Mouse (Mus musculus): Measurements from ENCODE around the gene Cnot9. TPM values are rescaled to one million over a fixed set of nuclear protein-coding genes. Genes with fewer than 3 reads are reported as not detected.
A peak's percentile ranks its signal among the peaks of the same experiment; 100 is the strongest.
"Not testable (repeated sequence)": the region's sequence is repeated elsewhere in the genome, so short reads cannot be mapped to it uniquely, and the experiment has no call there.

The Cnot9 gene
- 88.5 and 90.8 TPM in 2 replicates for polyA plus RNA-seq (2014; fragmentation: Nextera tagmentation; extraction: Ambion mirVana)

- peak within 1 kb of the TSS; percentile 95 for H3K27ac ChIP-seq (ENCODE audit: low read depth, low read length)
- no peaks in the 10 kb centered on the region for H3K9me3 ChIP-seq (ENCODE audit: control insufficient read depth, low read length)
- no peaks in the 10 kb centered on the region for H3K27me3 ChIP-seq (replicated peaks; ENCODE audit: control insufficient read depth, insufficient read depth, low read length)
- ATAC-seq (replicated peaks; ENCODE audit: low FRiP score) (peak; percentile 97), DNase-seq (ENCODE audit: low spot score) (peak; percentile 100)
- H3K36me3 ChIP-seq (ENCODE audit: control insufficient read depth, insufficient read depth, low read length) = 0 out of 2 replicates have a peak, but pooled peaks cover 3% of the 10 kb centered on the region
- H3K4me2 ChIP-seq = peak within 1 kb of the TSS; percentile 86
- H3K4me1 ChIP-seq (replicated peaks; ENCODE audit: control insufficient read depth, insufficient read depth, low read length) = peaks cover 27% of the 10 kb centered on the region
- H3K9ac ChIP-seq (ENCODE audit: low read depth, low read length) = peak within 1 kb of the TSS; percentile 96
- WGBS = under 1% methylated on average over 63 of the region's 64 CpGs
- H3K4me3 ChIP-seq (ENCODE audit: low read depth, low read length) = peak within 1 kb of the TSS; percentile 96
These were observed at the start of gene Cnot9 for GRCm38 (mm10) chr1:74505721-74506464. Cnot9 (plus strand) TSS chr1:74506058.

GRCm38 (mm10) chr1:74460273-74460672 is 45.6 kb upstream of the Cnot9 start:
- H3K27me3 ChIP-seq (replicated peaks; ENCODE audit: control insufficient read depth, insufficient read depth, low read length) = no peaks in the 10 kb centered on the region
- no peak overlapping the region for H3K9ac ChIP-seq (ENCODE audit: low read depth, low read length)
- DNase-seq (ENCODE audit: low spot score) (no peak), ATAC-seq (replicated peaks; ENCODE audit: low FRiP score) (no peak)
- peaks cover 14% of the 10 kb centered on the region for H3K36me3 ChIP-seq (ENCODE audit: control insufficient read depth, insufficient read depth, low read length)
- H3K27ac ChIP-seq (ENCODE audit: low read depth, low read length) = no peak overlapping the region
- no peaks in the 10 kb centered on the region for H3K4me1 ChIP-seq (replicated peaks; ENCODE audit: control insufficient read depth, insufficient read depth, low read length)
- 83% methylated on average over 2 of the region's 2 CpGs for WGBS
- H3K4me2 ChIP-seq = no peak overlapping the region
- no peak overlapping the region for H3K4me3 ChIP-seq (ENCODE audit: low read depth, low read length)
- H3K9me3 ChIP-seq (ENCODE audit: control insufficient read depth, low read length) = no peaks in the 10 kb centered on the region

GRCm38 (mm10) chr1:74485792-74486191 is 20.1 kb upstream of the Cnot9 start:
- no peaks in the 10 kb centered on the region for H3K9me3 ChIP-seq (ENCODE audit: control insufficient read depth, low read length)
- H3K4me1 ChIP-seq (replicated peaks; ENCODE audit: control insufficient read depth, insufficient read depth, low read length) = no peaks in the 10 kb centered on the region
- no peak overlapping the region for H3K27ac ChIP-seq (ENCODE audit: low read depth, low read length)
- 95% methylated on average over 5 of the region's 5 CpGs for WGBS
- DNase-seq (ENCODE audit: low spot score) = no peak
- H3K4me3 ChIP-seq (ENCODE audit: low read depth, low read length) = no peak overlapping the region
- H3K27me3 ChIP-seq (replicated peaks; ENCODE audit: control insufficient read depth, insufficient read depth, low read length) = no peaks in the 10 kb centered on the region
- H3K9ac ChIP-seq (ENCODE audit: low read depth, low read length) = no peak overlapping the region
- ATAC-seq (replicated peaks; ENCODE audit: low FRiP score) = no peak
- H3K36me3 ChIP-seq (ENCODE audit: control insufficient read depth, insufficient read depth, low read length) = peaks cover 18% of the 10 kb centered on the region
- no peak overlapping the region for H3K4me2 ChIP-seq

GRCm38 (mm10) chr1:74501106-74501505 is 4.8 kb upstream of the Cnot9 start:
- no peak for ATAC-seq (replicated peaks; ENCODE audit: low FRiP score)
- DNase-seq (ENCODE audit: low spot score) = no peak
- WGBS = 90% methylated on average over 1 of the region's 1 CpGs
- H3K27ac ChIP-seq (ENCODE audit: low read depth, low read length) = no peak overlapping the region
- H3K4me3 ChIP-seq (ENCODE audit: low read depth, low read length) = no peak overlapping the region
- H3K36me3 ChIP-seq (ENCODE audit: control insufficient read depth, insufficient read depth, low read length) = 0 out of 2 replicates have a peak, but pooled peaks cover 5% of the 10 kb centered on the region
- peaks cover 9% of the 10 kb centered on the region; the same call in 1 of the 2 replicates for H3K4me1 ChIP-seq (replicated peaks; ENCODE audit: control insufficient read depth, insufficient read depth, low read length)
- H3K9me3 ChIP-seq (ENCODE audit: control insufficient read depth, low read length) = no peaks in the 10 kb centered on the region
- no peak overlapping the region for H3K4me2 ChIP-seq
- no peak overlapping the region for H3K9ac ChIP-seq (ENCODE audit: low read depth, low read length)
- no peaks in the 10 kb centered on the region for H3K27me3 ChIP-seq (replicated peaks; ENCODE audit: control insufficient read depth, insufficient read depth, low read length)

- peak overlapping the region; percentile 76 for H3K9ac ChIP-seq (ENCODE audit: low read depth, low read length)
- no peaks in the 10 kb centered on the region for H3K27me3 ChIP-seq (replicated peaks; ENCODE audit: control insufficient read depth, insufficient read depth, low read length)
- peaks cover 25% of the 10 kb centered on the region for H3K4me1 ChIP-seq (replicated peaks; ENCODE audit: control insufficient read depth, insufficient read depth, low read length)
- DNase-seq (ENCODE audit: low spot score) (no peak), ATAC-seq (replicated peaks; ENCODE audit: low FRiP score) (peak; percentile 63; the same call in 1 of the 2 replicates)
- H3K36me3 ChIP-seq (ENCODE audit: control insufficient read depth, insufficient read depth, low read length) = 0 out of 2 replicates have a peak, but pooled peaks cover 3% of the 10 kb centered on the region
- H3K9me3 ChIP-seq (ENCODE audit: control insufficient read depth, low read length) = no peaks in the 10 kb centered on the region
- WGBS = under 1% methylated on average over 22 of the region's 22 CpGs
- no peak overlapping the region; the same call in 1 of the 2 replicates for H3K27ac ChIP-seq (ENCODE audit: low read depth, low read length)
- H3K4me3 ChIP-seq (ENCODE audit: low read depth, low read length) = peak overlapping the region; percentile 96
- peak overlapping the region; percentile 86 for H3K4me2 ChIP-seq
These were observed 501 bp upstream of the Cnot9 start for GRCm38 (mm10) chr1:74505393-74505720.

- H3K4me2 ChIP-seq = peak overlapping the region; percentile 73
- H3K4me1 ChIP-seq (replicated peaks; ENCODE audit: control insufficient read depth, insufficient read depth, low read length) = peaks cover 27% of the 10 kb centered on the region
- H3K36me3 ChIP-seq (ENCODE audit: control insufficient read depth, insufficient read depth, low read length) = 0 out of 2 replicates have a peak, but pooled peaks cover 3% of the 10 kb centered on the region
- DNase-seq (ENCODE audit: low spot score) (peak; percentile 76), ATAC-seq (replicated peaks; ENCODE audit: low FRiP score) (peak; percentile 38)
- H3K4me3 ChIP-seq (ENCODE audit: low read depth, low read length) = peak overlapping the region; percentile 96
- H3K9me3 ChIP-seq (ENCODE audit: control insufficient read depth, low read length) = no peaks in the 10 kb centered on the region
- H3K27ac ChIP-seq (ENCODE audit: low read depth, low read length) = peak overlapping the region; percentile 95
- no peaks in the 10 kb centered on the region for H3K27me3 ChIP-seq (replicated peaks; ENCODE audit: control insufficient read depth, insufficient read depth, low read length)
- WGBS = under 1% methylated on average over 34 of the region's 34 CpGs
- peak overlapping the region; percentile 96 for H3K9ac ChIP-seq (ENCODE audit: low read depth, low read length)
These were observed 618 bp downstream of the Cnot9 start for GRCm38 (mm10) chr1:74506471-74506881.

- H3K27me3 ChIP-seq (replicated peaks; ENCODE audit: control insufficient read depth, insufficient read depth, low read length) = no peaks in the 10 kb centered on the region
- no peak for ATAC-seq (replicated peaks; ENCODE audit: low FRiP score)
- no peak for DNase-seq (ENCODE audit: low spot score)
- H3K4me1 ChIP-seq (replicated peaks; ENCODE audit: control insufficient read depth, insufficient read depth, low read length) = peaks cover 27% of the 10 kb centered on the region
- H3K9me3 ChIP-seq (ENCODE audit: control insufficient read depth, low read length) = no peaks in the 10 kb centered on the region
- peak overlapping the region; percentile 73 for H3K4me2 ChIP-seq
- 89% methylated on average over 2 of the region's 2 CpGs for WGBS
- 0 out of 2 replicates have a peak, but pooled peaks cover 3% of the 10 kb centered on the region for H3K36me3 ChIP-seq (ENCODE audit: control insufficient read depth, insufficient read depth, low read length)
- H3K4me3 ChIP-seq (ENCODE audit: low read depth, low read length) = peak overlapping the region; percentile 96
- no peak overlapping the region for H3K27ac ChIP-seq (ENCODE audit: low read depth, low read length)
- peak overlapping the region; percentile 96 for H3K9ac ChIP-seq (ENCODE audit: low read depth, low read length)
These were observed 1.9 kb downstream of the Cnot9 start for GRCm38 (mm10) chr1:74507780-74508179.

GRCm38 (mm10) chr1:74511306-74511705 is 5.4 kb downstream of the Cnot9 start:
- Histone ChIP-seq H3K27me3 (replicated peaks; ENCODE audit: control insufficient read depth, insufficient read depth, low read length) (no peaks in the 10 kb centered on the region), H3K4me3 (ENCODE audit: low read depth, low read length) (no peak overlapping the region), H3K36me3 (ENCODE audit: control insufficient read depth, insufficient read depth, low read length) (peaks cover 5% of the 10 kb centered on the region; the same call in 1 of the 2 replicates), H3K4me2 (no peak overlapping the region), H3K27ac (ENCODE audit: low read depth, low read length) (no peak overlapping the region), H3K9ac (ENCODE audit: low read depth, low read length) (no peak overlapping the region), H3K9me3 (ENCODE audit: control insufficient read depth, low read length) (no peaks in the 10 kb centered on the region), H3K4me1 (replicated peaks; ENCODE audit: control insufficient read depth, insufficient read depth, low read length) (peaks cover 21% of the 10 kb centered on the region)
- no peak for DNase-seq (ENCODE audit: low spot score)
- ATAC-seq (replicated peaks; ENCODE audit: low FRiP score) = no peak
- WGBS = 93% methylated on average over 5 of the region's 5 CpGs

- not testable (repeated sequence) for H3K9ac ChIP-seq (ENCODE audit: low read depth, low read length); H3K4me2 ChIP-seq; H3K27me3 ChIP-seq (replicated peaks; ENCODE audit: control insufficient read depth, insufficient read depth, low read length); H3K36me3 ChIP-seq (ENCODE audit: control insufficient read depth, insufficient read depth, low read length); DNase-seq (ENCODE audit: low spot score); H3K27ac ChIP-seq (ENCODE audit: low read depth, low read length); H3K4me3 ChIP-seq (ENCODE audit: low read depth, low read length); ATAC-seq (replicated peaks; ENCODE audit: low FRiP score); H3K9me3 ChIP-seq (ENCODE audit: control insufficient read depth, low read length)
- peaks cover 14% of the 10 kb centered on the region for H3K4me1 ChIP-seq (replicated peaks; ENCODE audit: control insufficient read depth, insufficient read depth, low read length)
- 88% methylated on average over 1 of the region's 1 CpGs for WGBS
These were observed 7.1 kb downstream of the Cnot9 start for GRCm38 (mm10) chr1:74512999-74513398.
